Mouse (Mus musculus) heart, adult 11 months (tissue): ENCODE results near the gene Ebi3.

ENCODE experiments used
- DNase-seq: peaks from one replicate; pipeline ENCODE4 v3.0.0; 2022

Ebi3 gene

GRCm38 (mm10) chr17:55958918-55959728 lies 6.7 kb downstream of the Ebi3 start, which contains the start of gene Yju2:
Yju2 (plus strand) TSS chr17:55959099.
- DNase-seq: peak; percentile 100

- peak; percentile 93 for DNase-seq
These were observed 7.7 kb downstream of the Ebi3 start for GRCm38 (mm10) chr17:55959946-55960740.

- peak; percentile 87 for DNase-seq
These were observed 8.4 kb downstream of the Ebi3 start for GRCm38 (mm10) chr17:55960791-55961190.

DNA sequence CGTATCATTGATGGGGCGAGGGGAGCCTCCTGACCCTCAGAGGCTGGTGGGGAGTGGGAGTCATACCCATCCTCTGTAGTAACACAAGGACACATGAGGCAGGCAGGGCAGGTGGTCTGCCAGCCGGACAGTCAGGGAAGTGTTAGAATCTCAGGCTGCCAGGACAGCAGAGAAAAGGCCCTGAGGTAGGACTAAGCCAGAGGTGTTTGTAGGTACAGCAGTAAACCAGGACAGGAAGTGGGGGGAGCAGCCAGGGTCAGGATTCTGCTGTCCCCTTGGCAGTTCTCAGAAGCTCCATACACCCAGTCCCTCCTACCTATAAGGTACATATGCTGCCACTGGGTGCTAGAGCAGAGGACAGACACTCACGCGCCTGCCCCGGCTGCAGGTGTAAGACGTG lies 9.2 kb downstream of the Ebi3 start:
- DNase-seq: peak; percentile 91

DNA sequence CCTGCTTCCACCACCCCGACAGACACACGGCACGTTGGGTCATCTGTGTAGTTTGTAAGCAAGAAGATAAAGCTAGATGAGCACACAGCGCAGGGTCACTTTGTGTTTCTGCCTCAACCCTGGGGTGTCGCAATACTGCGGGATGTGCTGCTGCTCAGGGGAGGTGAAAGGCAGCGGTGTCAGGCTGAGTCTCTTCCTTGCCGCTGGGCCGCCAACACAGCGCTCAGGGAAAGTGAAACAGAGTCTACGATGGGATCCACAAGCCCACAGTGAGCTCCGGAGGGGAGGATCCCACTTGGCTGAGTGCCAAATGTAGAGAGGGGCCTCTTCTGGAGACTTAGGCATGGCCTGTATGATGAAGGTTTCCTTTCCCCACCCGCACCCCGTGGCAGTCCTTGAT lies 10.7 kb downstream of the Ebi3 start:
- DNase-seq: peak; percentile 87

- DNase-seq: peak; percentile 90
These were observed 12.1 kb downstream of the Ebi3 start for GRCm38 (mm10) chr17:55964496-55964895.

DNA sequence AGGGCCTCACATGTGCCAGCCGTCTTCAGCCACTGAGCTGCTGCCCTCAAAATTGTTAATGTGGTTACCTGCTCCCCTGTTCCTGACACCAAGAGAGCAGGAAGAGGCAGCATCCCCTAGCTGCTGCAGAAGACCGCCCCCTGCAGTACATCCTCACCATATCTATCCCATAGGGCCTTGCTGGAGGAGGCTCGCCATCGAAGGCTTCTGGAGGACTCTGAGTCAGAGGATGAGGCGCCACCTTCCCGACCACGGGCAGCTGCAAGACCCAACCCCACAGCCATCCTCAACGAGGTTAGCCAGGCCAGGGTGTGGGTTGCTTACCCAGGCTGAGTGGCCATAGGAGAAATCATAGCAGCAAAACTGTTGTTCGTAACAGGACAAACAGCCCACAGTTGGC lies 12.6 kb downstream of the Ebi3 start:
- DNase-seq: peak; percentile 82

- peak; percentile 89 for DNase-seq
These were observed 14.7 kb downstream of the Ebi3 start for GRCm38 (mm10) chr17:55967186-55967585.

DNA sequence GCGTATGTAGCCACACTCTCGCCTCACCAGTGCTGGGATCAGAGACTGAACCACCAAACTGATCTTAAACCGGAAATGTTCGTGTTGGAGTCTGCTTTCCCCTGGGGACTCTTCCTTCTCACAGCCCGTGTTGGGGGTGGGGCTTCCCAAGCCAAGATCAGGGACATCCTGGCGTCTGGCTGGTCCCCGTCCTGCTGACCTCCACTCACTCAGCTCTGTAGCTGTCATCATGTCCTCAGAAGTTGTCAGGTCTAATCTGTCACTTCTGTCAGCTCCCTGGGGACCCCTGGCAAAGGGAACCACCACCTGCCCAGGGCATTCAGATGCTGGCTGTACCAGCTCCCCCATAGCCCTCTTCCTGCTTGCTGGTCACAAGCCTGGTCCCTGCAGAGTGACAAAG lies 15.8 kb downstream of the Ebi3 start:
- DNase-seq: peak; percentile 95

GRCm38 (mm10) chr17:55969560-55969959 lies 17.1 kb downstream of the Ebi3 start:
- no peak for DNase-seq

DNA sequence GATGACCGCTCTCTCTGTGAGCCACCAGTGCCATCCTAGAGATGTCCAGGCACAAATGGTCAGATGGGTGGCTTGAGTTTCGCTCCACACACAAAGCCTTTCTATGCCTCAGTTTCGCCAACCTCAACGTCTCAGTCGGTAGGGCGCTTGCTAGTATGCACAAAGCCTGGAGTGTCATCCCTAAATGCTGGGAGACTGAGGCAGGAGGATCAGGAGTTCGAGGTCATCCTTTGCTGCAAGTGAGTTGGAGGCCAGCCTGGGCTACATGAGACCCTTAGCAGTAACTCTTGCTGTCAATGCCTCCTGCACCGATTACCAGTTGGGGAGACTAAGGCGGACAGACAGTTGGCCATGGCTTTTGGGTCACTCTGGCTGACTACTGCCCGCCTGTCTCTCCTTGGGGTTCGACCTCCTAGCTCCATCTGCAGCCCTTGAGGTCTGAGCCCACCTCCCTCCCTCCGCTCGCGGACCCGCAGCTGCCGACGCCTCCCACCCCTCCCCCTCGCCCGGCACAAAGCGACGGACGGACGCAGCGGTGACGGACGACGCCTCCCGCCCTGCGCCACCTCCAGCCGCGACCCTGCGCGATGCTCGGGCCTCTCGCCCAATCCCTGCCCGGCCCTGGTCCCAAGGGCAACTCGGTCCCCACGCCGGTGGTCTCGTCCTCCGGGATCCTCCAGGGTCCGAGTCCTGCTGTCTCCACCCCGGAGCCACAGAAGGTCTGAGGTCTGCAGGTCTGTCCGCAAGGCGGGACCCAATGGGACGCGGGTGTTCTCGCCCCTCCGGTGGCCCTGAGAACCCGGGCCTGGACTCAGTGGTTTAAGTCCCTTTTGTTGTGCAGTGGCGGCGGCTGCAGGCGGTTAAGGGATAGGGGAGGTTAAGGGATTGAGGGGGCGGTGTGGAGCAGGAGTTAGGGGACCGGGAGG lies 17.8 kb downstream of the Ebi3 start, which contains the start of gene Shd:
Gene Shd, plus strand, starts transcription at position 502 of the 926 bp plus-strand sequence.
- DNase-seq: peak; percentile 90

GRCm38 (mm10) chr17:55971453-55971852 lies 19.0 kb downstream of the Ebi3 start:
- DNase-seq: peak; percentile 89

GRCm38 (mm10) chr17:55976255-55976862 lies 23.9 kb downstream of the Ebi3 start:
- DNase-seq: peak; percentile 92

DNA sequence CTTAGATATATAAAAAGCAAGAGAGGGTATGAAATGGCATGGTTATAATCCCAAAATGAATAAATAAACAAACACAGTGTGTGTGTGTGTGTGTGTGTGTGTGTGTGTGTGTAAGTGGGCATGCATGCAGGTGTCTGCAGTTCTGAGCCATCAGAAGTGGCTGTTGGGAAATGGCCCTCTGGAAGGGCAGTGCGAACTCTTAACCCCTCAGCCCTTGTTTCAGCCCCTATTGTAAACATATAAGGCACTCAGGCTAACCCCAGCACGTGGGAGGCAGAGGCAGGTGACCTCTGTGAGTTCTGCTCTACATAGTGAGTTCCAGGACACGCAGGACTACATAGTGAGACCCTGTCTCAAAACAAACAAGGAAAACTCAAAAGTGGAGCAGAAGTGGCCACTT lies 24.9 kb downstream of the Ebi3 start:
- no peak for DNase-seq

DNA sequence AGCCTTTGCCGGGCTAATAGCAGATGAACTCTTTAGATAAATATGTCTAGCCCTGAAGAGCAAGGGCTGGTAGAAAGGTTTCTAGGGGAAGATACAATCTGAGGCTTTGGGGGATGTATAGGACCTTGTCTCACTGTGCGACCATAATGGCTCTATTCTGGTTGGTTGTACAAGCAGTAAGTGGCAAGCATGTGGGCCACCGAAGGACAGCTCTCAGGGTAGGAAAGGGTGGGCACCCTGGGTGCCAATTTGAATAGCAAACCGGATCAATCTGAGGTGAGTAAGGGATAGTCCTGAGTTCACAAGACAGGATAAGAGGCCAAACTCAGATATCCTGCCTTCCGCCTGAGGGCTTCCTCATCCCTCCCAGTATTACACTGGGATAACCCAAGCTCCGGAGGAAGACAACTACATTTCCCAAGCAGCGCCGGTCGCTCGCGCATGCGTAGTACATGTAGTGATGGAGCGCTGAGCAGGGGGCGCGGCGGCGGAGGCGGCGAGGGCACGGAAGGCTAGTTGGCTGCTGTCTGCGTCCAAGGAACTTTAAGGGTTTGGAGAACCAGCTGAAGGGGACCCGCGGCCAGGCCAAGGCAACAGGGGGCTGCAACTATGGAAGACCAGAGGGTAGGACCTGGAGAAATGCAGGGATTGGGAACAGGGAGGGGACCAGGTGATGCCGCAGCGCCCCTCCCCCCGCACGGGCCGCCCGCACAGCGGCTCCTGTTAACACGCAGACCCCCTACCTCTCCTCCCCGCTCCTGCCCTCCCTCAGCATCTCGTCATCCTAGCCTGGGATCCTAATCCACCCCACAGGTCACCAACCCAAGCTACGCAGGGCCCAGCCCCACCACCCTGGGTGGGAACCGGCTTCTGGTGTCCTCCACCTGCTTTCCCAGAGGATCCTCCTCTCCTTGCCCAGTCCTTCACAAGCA lies 33.9 kb downstream of the Ebi3 start, which contains the start of gene Fsd1:
Gene Fsd1, plus strand, starts transcription at position 480 of the 932 bp plus-strand sequence.
- DNase-seq: no peak

GRCm38 (mm10) chr17:55990278-55990898 lies 37.9 kb downstream of the Ebi3 start:
- DNase-seq: no peak

DNA sequence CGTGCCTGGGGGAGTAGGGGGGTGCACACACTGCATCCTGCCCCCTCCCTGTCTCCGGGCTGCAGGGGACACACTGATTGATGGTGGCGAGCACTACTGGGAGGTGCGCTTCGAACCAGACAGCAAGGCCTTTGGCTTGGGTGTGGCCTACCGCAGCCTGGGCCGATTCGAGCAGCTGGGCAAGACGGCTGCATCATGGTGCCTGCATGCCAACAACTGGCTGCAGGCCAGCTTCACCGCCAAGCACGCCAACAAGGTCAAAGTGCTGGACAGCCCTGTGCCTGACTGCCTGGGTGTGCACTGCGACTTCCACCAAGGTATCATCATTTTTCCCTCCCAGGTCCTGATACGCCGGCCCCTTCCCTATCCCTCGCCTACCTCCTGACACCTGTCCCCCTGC lies 43.6 kb downstream of the Ebi3 start:
- DNase-seq: peak; percentile 94

- peak; percentile 88 for DNase-seq
These were observed 47.5 kb downstream of the Ebi3 start for GRCm38 (mm10) chr17:55999794-56000499.

DNA sequence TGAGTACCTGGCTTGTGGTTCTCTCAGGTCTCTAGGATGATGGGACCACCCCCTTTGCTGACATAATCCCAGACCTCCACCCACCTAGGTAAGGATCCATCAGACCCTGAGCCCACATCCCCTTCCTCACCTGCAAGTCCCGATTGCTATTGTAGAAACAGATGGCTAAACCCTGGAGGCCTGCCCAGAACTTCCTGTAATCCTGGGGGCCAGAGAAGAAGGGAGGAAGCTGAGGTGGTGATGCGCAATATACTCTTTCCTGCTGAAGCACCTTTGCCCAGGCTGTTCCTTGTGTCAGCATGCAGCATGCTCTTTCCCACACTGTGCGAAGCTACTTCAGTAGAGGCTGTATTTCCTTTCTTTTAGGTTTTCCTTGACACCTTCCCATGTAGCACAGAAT lies 50.6 kb downstream of the Ebi3 start:
- no peak for DNase-seq
